Mouse (Mus musculus) heart, embryonic 16.5 days (tissue): Measurements from ENCODE around the gene Olfr666. TPM values are rescaled to one million over a fixed set of nuclear protein-coding genes. Genes with fewer than 3 reads are reported as not detected.
"Not testable (repeated sequence)": the region's sequence is repeated elsewhere in the genome, so short reads cannot be mapped to it uniquely, and the experiment has no call there.

Experiments used
- ATAC-seq: fragments of 200-750 bp; cut with Nextera tagmentation; replicated peaks from 2 replicates; pipeline ENCODE4 v1.8.0; 2017; ENCODE audit warnings: moderate number of reproducible peaks; ENCODE audit not compliant: insufficient read depth, low FRiP score; ENCODE audit errors: extremely low read depth
- H3K27ac ChIP-seq: fragments of 300-500 bp; sonication (generic); 2 replicates; pipeline ENCODE4 v1.5.1; 2014; ENCODE audit warnings: mild to moderate bottlenecking, low read length, control low read depth, moderate library complexity
- H3K27me3 ChIP-seq: fragments of 300-500 bp; sonication (generic); 2 replicates; pipeline ENCODE4 v1.6.1; 2014; ENCODE audit warnings: low read length, mixed read lengths; ENCODE audit not compliant: control insufficient read depth, insufficient read depth
- H3K36me3 ChIP-seq: fragments of 300-500 bp; sonication (generic); 2 replicates; pipeline ENCODE4 v1.6.1; 2014; ENCODE audit not compliant: control insufficient read depth, insufficient read depth
- H3K4me1 ChIP-seq: fragments of 300-500 bp; sonication (generic); 2 replicates; pipeline ENCODE4 v1.6.1; 2014; ENCODE audit warnings: low read length, mixed read lengths; ENCODE audit not compliant: control insufficient read depth, insufficient read depth
- H3K4me2 ChIP-seq: fragments of 300-500 bp; sonication (generic); 2 replicates; pipeline ENCODE4 v1.6.1; 2014; ENCODE audit warnings: low read depth, mild to moderate bottlenecking, control low read depth, low read length
- H3K4me3 ChIP-seq: fragments of 300-500 bp; sonication (generic); 2 replicates; pipeline ENCODE4 v1.5.1; 2014; ENCODE audit warnings: mild to moderate bottlenecking, control low read depth, low read length
- H3K9ac ChIP-seq: fragments of 300-500 bp; sonication (generic); 2 replicates; pipeline ENCODE4 v1.6.1; 2014; ENCODE audit warnings: low read length, control low read depth
- H3K9me3 ChIP-seq: fragments of 300-500 bp; sonication (generic); replicated peaks from 2 replicates; pipeline ENCODE4 v1.6.1; 2016; ENCODE audit warnings: low read length; ENCODE audit not compliant: control insufficient read depth
- WGBS: fragments of 180-500 bp; shearing (Covaris S2); extraction: QIAGEN DNeasy Blood & Tissue Kit; methylation state at CpG from one replicate; pipeline ENCODE4 v1.1.7; 2014; 5-methylcytosine and 5-hydroxymethylcytosine counted together
- polyA plus RNA-seq: library from polyadenylated mRNA; unstranded; fragments of >200 nt; fragmentation: Nextera tagmentation; extraction: Ambion mirVana; gene quantifications from 2 replicates; pipeline ENCODE4 v1.2.1, GENCODE M21; 2015

Olfr666 gene
- polyA plus RNA-seq, 1 experiment from 2014 or later: not detected

GRCm38 (mm10) chr7:104851546-104851945 lies 44.2 kb downstream of the Olfr666 start:
- not testable (repeated sequence) for H3K36me3 ChIP-seq, H3K4me1 ChIP-seq, H3K9ac ChIP-seq, ATAC-seq, H3K9me3 ChIP-seq, H3K4me2 ChIP-seq, H3K27ac ChIP-seq, H3K4me3 ChIP-seq, H3K27me3 ChIP-seq
- 75% methylated on average over 2 of the region's 2 CpGs for WGBS

GRCm38 (mm10) chr7:104843731-104844287 lies 51.9 kb downstream of the Olfr666 start:
- no peaks in the 10 kb centered on the region for H3K4me1 ChIP-seq
- no peak overlapping the region for H3K27ac ChIP-seq
- H3K9ac ChIP-seq: no peak overlapping the region
- 68% methylated on average over 1 of the region's 1 CpGs for WGBS
- H3K4me3 ChIP-seq: no peak overlapping the region
- no peaks in the 10 kb centered on the region for H3K27me3 ChIP-seq
- no peak overlapping the region for H3K4me2 ChIP-seq
- H3K9me3 ChIP-seq: no peaks in the 10 kb centered on the region; the same call in 1 of the 2 replicates
- H3K36me3 ChIP-seq: no peaks in the 10 kb centered on the region
- no peak for ATAC-seq

- WGBS: 45% methylated on average over 1 of the region's 1 CpGs
- H3K27me3 ChIP-seq: no peaks in the 10 kb centered on the region
- no peak within 1 kb of the TSS for H3K9ac ChIP-seq
- no peaks in the 10 kb centered on the region; the same call in 1 of the 2 replicates for H3K9me3 ChIP-seq
- H3K4me1 ChIP-seq: no peaks in the 10 kb centered on the region
- no peak within 1 kb of the TSS for H3K27ac ChIP-seq
- no peaks in the 10 kb centered on the region for H3K36me3 ChIP-seq
- no peak within 1 kb of the TSS for H3K4me2 ChIP-seq
- ATAC-seq: no peak
- no peak within 1 kb of the TSS for H3K4me3 ChIP-seq
Measured at GRCm38 (mm10) chr7:104842503-104842902, 53.2 kb downstream of the Olfr666 start, which contains the start of gene Usp17lb. Gene Usp17lb (minus strand): TSS chr7:104842603.

Other genes starting within 250 kb of the Olfr666 start
- not detected in 2 replicates for gene Olfr658, start 248.6 kb downstream of the Olfr666 start, polyA plus RNA-seq
- not detected in 2 replicates for gene Olfr659, start 229.2 kb downstream of the Olfr666 start, polyA plus RNA-seq
- not detected in 2 replicates for gene Olfr661, start 209.5 kb downstream of the Olfr666 start, polyA plus RNA-seq
- not detected in 2 replicates for gene Usp17le, start 118.5 kb downstream of the Olfr666 start, polyA plus RNA-seq
- not detected in 2 replicates for gene Usp17lb, start 53.3 kb downstream of the Olfr666 start, polyA plus RNA-seq
- gene Usp17la, start 38.9 kb downstream of the Olfr666 start, polyA plus RNA-seq: not detected in 2 replicates
- gene Olfr665, start 17.9 kb downstream of the Olfr666 start, polyA plus RNA-seq: not detected in 2 replicates
- gene Olfr667, start 25.5 kb upstream of the Olfr666 start, polyA plus RNA-seq: not detected in 2 replicates
- gene Olfr668, start 32.1 kb upstream of the Olfr666 start, polyA plus RNA-seq: not detected in 2 replicates
- gene Olfr669, start 38.3 kb upstream of the Olfr666 start, polyA plus RNA-seq: not detected in 2 replicates
- not detected in 2 replicates for gene Olfr670, start 66.7 kb upstream of the Olfr666 start, polyA plus RNA-seq
- gene Olfr671, start 83.2 kb upstream of the Olfr666 start, polyA plus RNA-seq: not detected in 2 replicates
- not detected in 2 replicates for gene Olfr672, start 106.1 kb upstream of the Olfr666 start, polyA plus RNA-seq
- not detected in 2 replicates for gene Olfr675, start 132.5 kb upstream of the Olfr666 start, polyA plus RNA-seq
- gene Olfr676, start 136.7 kb upstream of the Olfr666 start, polyA plus RNA-seq: not detected in 2 replicates
- gene Olfr677, start 155.4 kb upstream of the Olfr666 start, polyA plus RNA-seq: not detected in 2 replicates
- not detected in 2 replicates for gene Olfr678, start 168.5 kb upstream of the Olfr666 start, polyA plus RNA-seq
- not detected in 2 replicates for gene Olfr679, start 185.3 kb upstream of the Olfr666 start, polyA plus RNA-seq
- gene Olfr680-ps1, start 196.9 kb upstream of the Olfr666 start, polyA plus RNA-seq: not detected in 2 replicates
- not detected in 2 replicates for gene Olfr681, start 220.9 kb upstream of the Olfr666 start, polyA plus RNA-seq